12 mouse cellular contexts compared by ENCODE assay signal in genomic region chr5:29137481-29137880, GRCm38 (mm10). TPM values are rescaled to one million over a fixed set of nuclear protein-coding genes. Genes with fewer than 3 reads are reported as not detected.
"Had no signal": no experiment of that assay in that cellular context is flagged by ENCODE, and none has a peak within 500 bp of the region (broad histone marks: within the 10 kb centered on the region; RNA-seq: fewer than 3 reads in every experiment).

No protein-coding gene starts in this region.

- DNase-seq: kidney, postnatal 14 days; kidney, postnatal 4 days; left cerebral cortex, postnatal 4 days; liver, postnatal 0 days; lung, embryonic 14.5 days; retina, postnatal 1 day; right cerebral cortex, postnatal 25 days; spleen, adult 18-20 months; thymus, adult 18-20 months; thymus, postnatal 14 days; thymus, postnatal 4 days had no signal

RNA-seq across cellular contexts. Expression of gene Rnf32, which starts 58.3 kb away (rescaled TPM):
- total RNA-seq: megakaryocyte, adult 5-6 weeks had no signal
